Mouse (Mus musculus): ENCODE results near the gene LTO1. TPM values are rescaled to one million over a fixed set of nuclear protein-coding genes. Genes with fewer than 3 reads are reported as not detected.

The LTO1 gene
- polyA plus RNA-seq, 1 experiment from 2014 or later = 22.6 TPM

- Histone ChIP-seq H3K27me3 (ENCODE audit: control insufficient read depth, insufficient read depth, low read length) (peaks cover 21% of the 10 kb centered on the region), H3K4me2 (replicated peaks) (no peak overlapping the region), H3K36me3 (replicated peaks; ENCODE audit: control insufficient read depth, insufficient read depth) (peaks cover 4% of the 10 kb centered on the region; the same call in 1 of the 2 replicates), H3K9ac (no peak overlapping the region), H3K27ac (no peak overlapping the region), H3K9me3 (ENCODE audit: control insufficient read depth, low read length) (no peaks in the 10 kb centered on the region), H3K4me3 (replicated peaks; ENCODE audit: low read length) (no peak overlapping the region), H3K4me1 (replicated peaks; ENCODE audit: control insufficient read depth, insufficient read depth, low read length) (peaks cover 27% of the 10 kb centered on the region)
- DNase-seq (ENCODE audit: low spot score) (no peak), ATAC-seq (ENCODE audit: low FRiP score) (no peak)
- WGBS = 47% methylated on average over 5 of the region's 5 CpGs
Measured at GRCm38 (mm10) chr7:144934901-144935300, 20.0 kb downstream of the LTO1 start.

- no peak overlapping the region for H3K9ac ChIP-seq
- no peak for ATAC-seq (ENCODE audit: low FRiP score)
Measured at GRCm38 (mm10) chr7:144935563-144935962, 20.7 kb downstream of the LTO1 start.

GRCm38 (mm10) chr7:144936311-144936880 lies 21.5 kb downstream of the LTO1 start:
- Histone ChIP-seq H3K4me1 (replicated peaks; ENCODE audit: control insufficient read depth, insufficient read depth, low read length) (peaks cover 41% of the 10 kb centered on the region), H3K9ac (no peak overlapping the region), H3K9me3 (ENCODE audit: control insufficient read depth, low read length) (no peaks in the 10 kb centered on the region), H3K4me3 (replicated peaks; ENCODE audit: low read length) (no peak overlapping the region), H3K27me3 (ENCODE audit: control insufficient read depth, insufficient read depth, low read length) (peaks cover 36% of the 10 kb centered on the region), H3K36me3 (replicated peaks; ENCODE audit: control insufficient read depth, insufficient read depth) (peaks cover 4% of the 10 kb centered on the region; the same call in 1 of the 2 replicates), H3K27ac (no peak overlapping the region), H3K4me2 (replicated peaks) (no peak overlapping the region; the same call in 1 of the 2 replicates)
- ATAC-seq (ENCODE audit: low FRiP score) (no peak), DNase-seq (ENCODE audit: low spot score) (no peak)
- WGBS = 76% methylated on average over 4 of the region's 4 CpGs

More at GRCm38 (mm10) chr7:144935563-144935962, 20.7 kb downstream of the LTO1 start:
- WGBS = 49% methylated on average over 5 of the region's 5 CpGs
- Histone ChIP-seq H3K4me2 (replicated peaks) (no peak overlapping the region), H3K9me3 (ENCODE audit: control insufficient read depth, low read length) (no peaks in the 10 kb centered on the region), H3K27me3 (ENCODE audit: control insufficient read depth, insufficient read depth, low read length) (peaks cover 28% of the 10 kb centered on the region), H3K27ac (no peak overlapping the region), H3K4me1 (replicated peaks; ENCODE audit: control insufficient read depth, insufficient read depth, low read length) (peaks cover 33% of the 10 kb centered on the region), H3K36me3 (replicated peaks; ENCODE audit: control insufficient read depth, insufficient read depth) (peaks cover 4% of the 10 kb centered on the region; the same call in 1 of the 2 replicates), H3K4me3 (replicated peaks; ENCODE audit: low read length) (no peak overlapping the region)
- DNase-seq (ENCODE audit: low spot score) = no peak

GRCm38 (mm10) chr7:144937490-144937889 lies 22.6 kb downstream of the LTO1 start:
- Histone ChIP-seq H3K9ac (peak overlapping the region; percentile 60), H3K4me1 (replicated peaks; ENCODE audit: control insufficient read depth, insufficient read depth, low read length) (peaks cover 50% of the 10 kb centered on the region), H3K9me3 (ENCODE audit: control insufficient read depth, low read length) (no peaks in the 10 kb centered on the region), H3K27me3 (ENCODE audit: control insufficient read depth, insufficient read depth, low read length) (peaks cover 47% of the 10 kb centered on the region), H3K27ac (peak overlapping the region; percentile 43; the same call in 1 of the 2 replicates), H3K4me3 (replicated peaks; ENCODE audit: low read length) (peak overlapping the region; percentile 45), H3K36me3 (replicated peaks; ENCODE audit: control insufficient read depth, insufficient read depth) (peaks cover 4% of the 10 kb centered on the region; the same call in 1 of the 2 replicates), H3K4me2 (replicated peaks) (peak overlapping the region; percentile 97)
- peak; percentile 64; the same call in 1 of the 2 replicates for ATAC-seq (ENCODE audit: low FRiP score)
- peak; percentile 94 for DNase-seq (ENCODE audit: low spot score)
- 2% methylated on average over 20 of the region's 20 CpGs for WGBS

- H3K9me3 ChIP-seq (ENCODE audit: control insufficient read depth, low read length) = no peaks in the 10 kb centered on the region
- peaks cover 55% of the 10 kb centered on the region for H3K4me1 ChIP-seq (replicated peaks; ENCODE audit: control insufficient read depth, insufficient read depth, low read length)
- H3K9ac ChIP-seq = peak overlapping the region; percentile 60
- peak overlapping the region; percentile 97 for H3K4me2 ChIP-seq (replicated peaks)
- DNase-seq (ENCODE audit: low spot score) (no peak), ATAC-seq (ENCODE audit: low FRiP score) (peak; percentile 12; the same call in 1 of the 2 replicates)
- peaks cover 52% of the 10 kb centered on the region for H3K27me3 ChIP-seq (ENCODE audit: control insufficient read depth, insufficient read depth, low read length)
- H3K36me3 ChIP-seq (replicated peaks; ENCODE audit: control insufficient read depth, insufficient read depth) = 0 out of 2 replicates have a peak, but pooled peaks cover under 1% of the 10 kb centered on the region
- peak overlapping the region; percentile 43; the same call in 1 of the 2 replicates for H3K27ac ChIP-seq
- H3K4me3 ChIP-seq (replicated peaks; ENCODE audit: low read length) = peak overlapping the region; percentile 45
- whole genome bisulfite sequencing = 1% methylated on average over 39 of the region's 39 CpGs
Measured at GRCm38 (mm10) chr7:144937899-144938517, 23.1 kb downstream of the LTO1 start.

DNA sequence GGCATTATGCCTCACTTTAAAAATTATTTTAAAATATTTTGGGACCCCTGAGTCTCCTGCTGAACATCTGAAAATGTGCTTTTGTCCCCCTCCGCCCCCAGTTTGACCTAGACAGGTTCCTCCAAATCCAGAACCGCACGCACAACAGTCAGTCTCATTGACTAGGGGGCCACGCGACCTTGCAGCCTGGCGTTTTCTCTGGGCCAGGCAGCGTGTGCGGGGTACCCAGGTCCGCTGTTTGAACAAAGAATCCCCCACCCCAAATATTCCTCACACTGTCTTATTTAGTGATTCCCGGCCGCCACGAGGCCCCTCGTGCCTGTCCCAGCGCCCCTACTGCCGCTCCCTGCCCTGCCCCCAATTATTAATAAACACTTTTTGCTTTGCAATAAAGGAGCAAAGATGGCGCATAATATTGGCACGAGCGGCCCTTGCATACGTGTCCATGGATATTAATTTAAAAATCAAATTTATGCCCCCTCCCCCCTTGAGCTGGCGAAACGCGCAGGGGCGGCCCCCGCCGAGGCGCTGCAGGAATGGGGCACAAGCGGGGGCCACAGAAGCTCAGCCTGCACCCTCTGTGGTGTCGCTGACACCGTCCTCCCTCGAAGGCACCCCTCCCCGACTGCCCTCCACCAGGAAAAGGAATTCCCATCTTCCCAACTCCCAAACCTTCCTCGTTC lies 23.9 kb downstream of the LTO1 start:
- Histone ChIP-seq H3K36me3 (replicated peaks; ENCODE audit: control insufficient read depth, insufficient read depth) (no peaks in the 10 kb centered on the region), H3K9ac (peak overlapping the region; percentile 60), H3K4me2 (replicated peaks) (peak overlapping the region; percentile 97), H3K4me1 (replicated peaks; ENCODE audit: control insufficient read depth, insufficient read depth, low read length) (peaks cover 57% of the 10 kb centered on the region), H3K4me3 (replicated peaks; ENCODE audit: low read length) (peak overlapping the region; percentile 45), H3K27me3 (ENCODE audit: control insufficient read depth, insufficient read depth, low read length) (peaks cover 58% of the 10 kb centered on the region), H3K27ac (no peak overlapping the region), H3K9me3 (ENCODE audit: control insufficient read depth, low read length) (no peaks in the 10 kb centered on the region)
- WGBS = under 1% methylated on average over 32 of the region's 32 CpGs
- DNase-seq (ENCODE audit: low spot score) (no peak), ATAC-seq (ENCODE audit: low FRiP score) (no peak)

GRCm38 (mm10) chr7:144939344-144940002 lies 24.6 kb downstream of the LTO1 start, which contains the start of gene Ccnd1:
TSS of gene Ccnd1 (minus strand) at chr7:144939925.
- H3K4me3 ChIP-seq (replicated peaks; ENCODE audit: low read length) = peak within 1 kb of the TSS; percentile 45
- WGBS = under 1% methylated on average over 40 of the region's 45 CpGs
- peaks cover 57% of the 10 kb centered on the region for H3K4me1 ChIP-seq (replicated peaks; ENCODE audit: control insufficient read depth, insufficient read depth, low read length)
- ATAC-seq (ENCODE audit: low FRiP score) (peak; percentile 36; the same call in 1 of the 2 replicates), DNase-seq (ENCODE audit: low spot score) (peak; percentile 72)
- H3K9ac ChIP-seq = peak within 1 kb of the TSS; percentile 60
- no peaks in the 10 kb centered on the region for H3K9me3 ChIP-seq (ENCODE audit: control insufficient read depth, low read length)
- H3K36me3 ChIP-seq (replicated peaks; ENCODE audit: control insufficient read depth, insufficient read depth) = no peaks in the 10 kb centered on the region
- peak within 1 kb of the TSS; percentile 65 for H3K27ac ChIP-seq
- peak within 1 kb of the TSS; percentile 97 for H3K4me2 ChIP-seq (replicated peaks)
- H3K27me3 ChIP-seq (ENCODE audit: control insufficient read depth, insufficient read depth, low read length) = peaks cover 58% of the 10 kb centered on the region

DNA sequence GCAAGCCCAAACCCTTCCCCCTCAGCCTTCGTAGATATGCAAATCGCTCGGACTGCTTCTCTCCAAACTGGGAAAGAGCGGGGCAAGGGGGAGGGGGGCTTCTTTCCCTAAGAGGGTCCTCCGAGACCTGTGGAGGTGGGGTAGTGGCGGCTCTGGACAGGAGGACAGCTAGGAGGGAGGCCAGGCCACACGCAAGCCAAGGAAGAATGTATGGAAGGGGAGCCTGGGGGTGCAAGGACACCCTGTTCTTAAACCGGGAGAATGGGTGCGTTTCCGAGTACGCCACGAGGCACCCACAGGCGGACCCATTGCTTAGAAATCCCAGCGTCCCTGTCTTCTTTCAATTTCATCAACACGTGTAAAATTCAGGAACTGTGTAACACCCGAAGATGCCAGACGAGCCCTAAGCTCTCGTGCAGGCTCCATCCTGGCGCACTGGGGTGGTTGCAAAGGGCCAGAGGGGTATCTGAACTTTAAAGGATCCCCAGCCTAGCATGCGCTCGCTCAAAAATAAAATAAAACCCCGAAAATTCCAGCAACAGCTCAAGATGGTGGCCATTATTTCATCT lies 25.2 kb downstream of the LTO1 start:
- H3K27me3 ChIP-seq (ENCODE audit: control insufficient read depth, insufficient read depth, low read length) = peaks cover 58% of the 10 kb centered on the region
- H3K9ac ChIP-seq = peak overlapping the region; percentile 29; the same call in 1 of the 2 replicates
- peak overlapping the region; percentile 45 for H3K4me3 ChIP-seq (replicated peaks; ENCODE audit: low read length)
- under 1% methylated on average over 22 of the region's 22 CpGs for WGBS
- H3K4me2 ChIP-seq (replicated peaks) = peak overlapping the region; percentile 97
- peaks cover 57% of the 10 kb centered on the region for H3K4me1 ChIP-seq (replicated peaks; ENCODE audit: control insufficient read depth, insufficient read depth, low read length)
- H3K9me3 ChIP-seq (ENCODE audit: control insufficient read depth, low read length) = no peaks in the 10 kb centered on the region
- H3K36me3 ChIP-seq (replicated peaks; ENCODE audit: control insufficient read depth, insufficient read depth) = no peaks in the 10 kb centered on the region
- ATAC-seq (ENCODE audit: low FRiP score) (no peak), DNase-seq (ENCODE audit: low spot score) (no peak)
- peak overlapping the region; percentile 48; the same call in 1 of the 2 replicates for H3K27ac ChIP-seq

Data from hindbrain, embryonic 14.5 days (tissue).